Mouse (Mus musculus) frontal cortex, postnatal 10 days (tissue): ENCODE measurements around the gene Zfp42.
"Not testable (repeated sequence)": the region's sequence is repeated elsewhere in the genome, so short reads cannot be mapped to it uniquely, and the experiment has no call there.

Experiments used
- DNase-seq, 2 experiments: peaks; one replicate each; pipeline ENCODE4 v3.0.0; 2022; ENCODE audit warnings: low spot score in 2 of 2, mixed read lengths in 1 of 2

The Zfp42 gene

DNA sequence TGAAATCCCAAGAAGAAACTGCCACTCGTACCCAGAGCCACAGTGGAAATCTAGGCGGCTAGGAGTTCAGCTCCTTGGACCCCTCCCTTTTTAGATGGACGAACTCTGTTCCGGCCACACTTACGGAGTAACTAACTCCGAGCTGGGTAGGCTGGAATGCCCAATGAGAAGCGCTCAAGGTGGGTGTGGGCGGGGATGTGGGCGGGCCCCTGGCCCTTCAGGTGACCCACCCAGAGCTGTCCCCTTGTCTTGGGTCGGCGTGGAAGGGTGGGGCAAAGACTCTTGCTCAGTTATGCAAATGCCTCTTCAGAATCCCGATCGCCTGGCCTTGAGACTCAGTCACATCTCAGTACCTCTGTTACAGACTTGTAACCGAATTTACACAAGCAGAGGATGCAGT lies at the start of gene Zfp42:
Zfp42 (minus strand) TSS at position 85 of the 400 bp plus-strand sequence.
- DNase-seq = no peak

DNA sequence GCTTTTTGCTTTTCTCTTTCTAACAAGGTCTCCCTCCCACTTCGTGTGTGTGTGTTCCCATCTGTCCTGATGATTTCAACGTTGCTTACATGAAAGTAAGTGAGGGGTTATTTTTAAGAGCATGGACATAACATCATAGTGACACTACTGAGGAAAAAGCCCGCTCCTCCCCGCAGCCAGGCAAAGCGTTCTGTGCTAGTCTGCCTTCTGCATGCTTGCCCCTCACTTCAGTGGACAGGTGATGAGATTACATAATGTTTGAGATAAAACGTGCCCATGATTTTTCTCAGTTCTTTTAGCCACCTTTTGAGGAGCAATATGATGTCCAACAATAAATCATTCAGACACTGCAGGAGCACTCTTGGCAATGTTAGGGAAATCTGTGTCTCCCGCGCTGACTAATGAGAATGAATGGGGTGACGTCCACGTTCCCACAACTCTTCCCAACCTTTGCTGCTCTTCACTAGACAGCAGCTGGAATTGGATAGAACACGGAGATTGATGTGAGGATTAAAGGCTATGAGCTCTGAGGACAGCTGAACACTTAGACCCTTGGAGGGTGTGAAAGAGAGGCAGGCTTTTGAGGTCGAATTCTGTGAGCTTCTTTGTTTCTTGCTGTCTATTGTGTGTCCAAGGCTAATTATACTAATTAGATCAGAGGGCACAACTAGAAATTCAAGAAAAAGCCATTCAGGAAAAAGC lies 49.4 kb upstream of the Zfp42 start:
- DNase-seq = no peak

DNA sequence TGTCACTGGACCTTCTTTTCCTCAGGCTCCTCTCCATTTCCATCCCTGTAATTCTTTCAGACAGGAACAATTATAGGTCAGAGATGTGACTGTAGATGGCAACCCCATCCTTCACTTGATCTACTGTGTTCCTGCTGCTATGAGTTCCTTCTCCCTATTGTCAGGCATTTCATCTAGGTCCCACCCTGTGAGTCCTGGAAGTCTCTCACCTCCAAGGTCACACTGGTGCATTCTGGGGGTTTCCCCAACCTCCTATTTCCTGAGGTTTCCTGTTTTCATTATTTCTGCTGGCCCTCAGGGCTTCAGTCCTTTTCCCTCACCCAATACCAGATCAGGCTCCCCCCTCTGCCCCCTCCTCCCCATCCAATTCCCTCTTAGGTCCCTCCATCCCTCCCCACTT lies 45.5 kb upstream of the Zfp42 start:
- not testable (repeated sequence) for DNase-seq

DNA sequence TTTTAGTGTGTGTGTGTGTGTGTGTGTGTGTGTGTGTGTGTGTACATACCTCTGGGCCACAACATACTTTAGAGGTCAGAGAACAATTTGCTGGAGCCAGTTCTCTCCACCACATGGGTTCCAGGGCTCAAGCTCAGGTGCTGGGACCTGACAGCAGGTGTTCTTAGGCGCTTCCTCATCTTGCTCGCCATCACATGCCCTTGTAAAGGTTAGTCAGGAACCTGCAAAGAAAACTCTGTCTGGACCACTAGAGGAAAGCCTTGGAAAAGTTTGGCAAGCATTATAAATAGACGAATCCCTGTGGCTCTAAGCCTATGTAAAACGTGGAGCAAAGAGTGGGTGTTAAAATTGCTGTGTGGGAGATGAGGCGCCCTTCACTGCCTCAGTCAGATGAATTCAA lies 31.8 kb upstream of the Zfp42 start:
- DNase-seq = no peak

DNA sequence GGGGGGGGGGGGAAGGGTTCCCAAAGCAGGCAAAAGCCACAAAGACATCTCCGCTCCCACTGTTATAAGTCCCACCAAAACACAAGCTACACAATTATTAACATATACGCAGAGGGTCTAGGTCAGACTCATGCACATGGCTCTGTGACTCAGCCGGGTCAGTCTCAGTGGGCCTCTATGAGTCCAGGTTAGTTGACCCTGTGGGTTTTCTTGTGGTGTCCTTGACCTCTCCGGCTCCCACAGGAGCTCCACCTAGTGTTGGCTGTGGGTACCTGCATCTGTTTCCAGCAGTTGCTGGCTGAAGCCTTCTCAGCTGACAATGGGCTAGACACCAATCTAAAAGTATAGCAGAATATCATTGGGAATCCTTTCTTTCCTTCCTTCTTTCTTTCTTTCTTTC lies 26.7 kb upstream of the Zfp42 start:
- no peak for DNase-seq

DNA sequence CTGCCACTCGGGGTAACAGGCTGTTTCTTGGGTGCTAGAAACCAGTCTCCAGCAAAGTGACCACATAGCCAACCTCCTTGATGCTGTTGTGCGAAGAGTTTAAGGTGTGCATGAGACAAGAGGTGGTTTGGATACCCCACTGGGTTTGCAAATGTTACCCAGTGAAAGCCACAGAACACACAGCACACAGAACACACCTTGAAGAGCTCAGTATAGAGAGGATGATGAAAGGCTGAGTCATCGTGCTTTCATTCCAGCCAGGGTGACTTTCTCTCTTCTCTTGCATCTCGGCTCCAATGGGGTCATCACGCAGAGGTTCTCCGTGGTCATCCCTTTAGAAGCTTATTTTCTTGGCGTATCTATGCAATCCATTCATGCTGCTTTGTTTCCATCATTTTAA lies 24.9 kb upstream of the Zfp42 start:
- no peak for DNase-seq

DNA sequence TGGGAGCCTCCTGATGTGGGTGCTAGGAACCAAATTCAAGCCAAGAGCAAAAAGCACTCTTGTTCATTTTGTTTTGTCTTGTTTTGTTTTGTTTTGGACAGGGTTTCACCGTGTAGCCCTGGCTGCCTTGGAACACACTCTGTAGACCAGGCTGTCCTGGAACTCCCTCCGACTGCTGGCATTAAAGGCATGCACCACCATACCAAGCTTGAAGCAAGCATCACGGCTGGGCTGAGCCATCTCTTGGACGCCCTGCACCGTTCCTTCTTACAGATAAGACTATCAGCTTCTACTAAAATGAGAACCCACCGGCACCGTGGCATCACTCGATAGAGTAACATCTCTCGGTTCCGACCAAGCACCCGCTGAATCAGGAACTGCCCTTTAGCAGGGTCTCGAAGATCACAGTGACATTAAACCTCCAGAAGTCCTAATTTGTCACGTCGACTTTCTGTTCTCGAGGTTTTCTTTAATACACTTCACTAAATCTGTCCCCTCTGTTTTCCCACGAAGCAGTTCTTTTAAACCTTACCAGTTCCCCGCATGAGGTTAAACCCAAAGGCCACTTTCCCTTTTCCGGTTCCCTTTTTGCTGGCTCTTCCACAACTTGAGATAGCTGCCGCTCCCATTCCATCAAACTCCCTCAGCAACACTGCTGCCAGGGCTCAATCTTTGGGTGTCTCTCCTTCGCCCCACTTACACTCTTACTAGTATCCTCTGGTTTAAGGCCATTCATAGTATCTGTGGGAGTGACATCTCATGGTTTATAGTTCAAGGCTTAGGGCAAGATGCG lies 23.3 kb upstream of the Zfp42 start:
- no peak for DNase-seq

DNA sequence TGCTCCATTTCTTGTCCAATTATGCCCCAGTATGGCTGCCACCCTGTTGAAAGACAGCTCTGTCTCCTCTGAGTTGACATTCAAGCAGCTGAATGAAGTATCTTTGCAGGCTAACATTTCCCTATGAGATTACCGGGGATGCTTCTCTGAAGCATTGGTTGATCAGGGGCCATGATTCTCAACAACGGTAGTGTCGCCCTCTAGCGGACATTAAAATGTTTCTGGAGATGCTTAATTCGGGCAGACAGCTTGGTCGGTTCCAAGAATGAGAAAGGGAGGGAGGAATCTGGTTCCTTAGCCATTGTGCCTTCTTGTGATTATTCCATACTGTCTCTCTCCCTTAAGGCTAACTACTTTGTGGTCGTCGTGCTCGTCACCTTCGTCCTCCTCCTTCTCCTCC lies 21.9 kb upstream of the Zfp42 start:
- DNase-seq = no peak

DNA sequence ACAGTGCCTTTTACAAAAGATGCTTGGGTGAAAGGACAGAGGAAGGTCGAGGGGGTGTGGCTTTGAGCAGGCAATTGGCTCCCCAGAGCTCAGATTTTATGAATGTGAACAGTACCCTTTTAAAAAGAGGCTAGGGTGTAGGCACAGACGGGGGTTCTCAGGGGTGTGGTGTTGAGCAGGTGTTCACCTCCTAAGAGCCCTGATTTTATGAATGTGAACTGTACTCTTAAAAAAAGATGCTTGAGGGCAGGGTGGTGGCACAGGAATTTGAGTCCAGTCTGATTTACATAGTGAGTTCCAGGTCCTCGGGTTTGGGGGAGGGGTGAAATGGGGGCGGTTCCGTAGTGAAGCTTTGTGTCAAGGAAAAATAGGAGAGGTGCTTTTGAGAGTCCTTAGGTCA lies 14.0 kb upstream of the Zfp42 start:
- DNase-seq = no peak

DNA sequence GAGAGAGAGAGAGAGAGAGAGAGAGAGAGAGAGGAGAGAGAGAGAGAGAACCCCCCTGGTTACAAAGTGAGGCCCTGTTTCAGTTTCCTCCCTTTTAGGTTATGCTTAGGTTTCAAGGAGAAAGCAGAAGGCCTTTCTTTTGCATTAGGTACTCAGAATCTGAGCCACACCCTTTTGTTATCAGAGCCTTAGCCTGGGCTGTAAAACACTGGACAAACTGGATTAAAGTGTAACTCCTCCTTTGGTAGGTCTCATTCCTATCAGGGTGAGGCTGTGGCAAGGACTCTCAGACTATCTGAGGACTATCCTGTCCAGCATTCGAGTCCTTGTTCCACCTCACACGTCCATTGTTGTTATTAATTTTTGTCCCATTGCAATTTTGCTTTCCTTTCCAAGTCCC lies 1.4 kb upstream of the Zfp42 start:
- no peak for DNase-seq

DNA sequence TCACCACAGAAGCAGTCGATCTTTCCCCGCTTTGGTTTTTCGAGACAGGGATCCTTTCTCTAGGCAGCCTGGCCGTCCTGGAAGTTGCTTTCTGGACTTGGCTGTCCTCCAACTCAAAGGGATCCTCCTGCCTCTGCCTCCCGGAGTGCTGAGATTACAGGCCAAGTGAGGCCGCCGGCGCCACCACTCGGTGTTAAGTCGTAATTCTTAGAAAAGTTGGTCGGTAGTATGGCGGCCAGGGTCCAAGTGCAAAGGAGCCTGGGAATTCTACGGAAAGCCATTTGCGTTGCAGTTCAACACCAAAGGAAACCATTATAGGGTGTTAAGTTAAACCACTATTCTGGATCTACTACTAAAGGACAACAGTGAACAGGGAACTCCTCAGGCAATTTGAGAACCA lies 1.1 kb downstream of the Zfp42 start:
- no peak for DNase-seq

DNA sequence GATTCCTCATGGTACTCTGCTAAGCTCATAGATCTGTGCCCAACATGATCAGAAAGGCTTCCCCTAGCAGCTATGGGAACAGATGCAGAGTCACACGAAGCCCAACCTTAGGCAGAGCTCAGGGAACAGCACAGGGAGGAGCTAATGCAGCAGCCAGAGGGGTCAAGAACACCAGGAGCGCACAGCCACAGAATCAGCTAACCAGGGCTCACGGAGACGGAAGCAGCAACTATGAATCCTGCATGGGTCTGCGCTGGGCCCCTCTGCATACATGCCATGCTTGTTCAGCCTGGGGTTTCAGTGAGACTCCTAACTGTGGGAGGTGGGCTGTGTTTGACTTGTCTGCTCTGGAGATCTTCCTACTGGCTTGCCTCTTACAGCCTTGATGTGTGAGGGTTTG lies 7.0 kb downstream of the Zfp42 start:
- no peak for DNase-seq

DNA sequence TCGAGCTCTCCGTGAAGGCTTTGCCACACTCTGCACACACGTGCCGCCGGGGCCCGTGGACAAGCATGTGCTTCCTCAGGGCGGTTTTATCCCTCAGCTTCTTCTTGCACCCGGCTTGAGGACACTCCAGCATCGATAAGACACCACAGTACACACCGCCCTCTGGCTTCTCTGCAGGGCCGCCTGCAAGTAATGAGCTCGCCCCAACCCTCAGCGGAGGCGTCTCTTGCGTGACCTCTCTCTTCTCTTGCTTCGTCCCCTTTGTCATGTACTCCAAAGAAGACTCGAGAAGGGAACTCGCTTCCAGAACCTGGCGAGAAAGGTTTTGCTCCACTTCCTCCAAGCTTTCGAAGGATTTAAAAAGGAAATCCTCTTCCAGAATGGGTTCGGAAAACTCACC lies 11.0 kb downstream of the Zfp42 start:
- DNase-seq = no peak

DNA sequence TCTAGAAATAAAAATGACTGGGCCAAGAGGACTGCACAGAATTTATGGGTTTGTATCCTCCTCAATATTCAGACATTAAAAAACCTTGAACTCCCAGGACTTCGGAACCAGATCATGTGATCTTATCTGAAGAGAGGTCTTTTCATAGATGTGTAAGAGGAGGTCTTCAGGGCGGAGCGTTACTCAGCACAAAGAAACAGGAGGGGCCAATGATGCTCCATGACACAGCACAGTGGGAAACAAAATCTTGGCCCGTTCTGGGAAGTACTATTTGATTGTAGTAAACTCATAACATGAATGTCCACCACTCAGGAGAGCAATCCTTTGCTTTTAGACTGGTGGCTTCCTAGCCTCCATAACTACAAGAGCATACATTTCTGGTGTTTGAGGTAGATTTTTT lies 12.6 kb downstream of the Zfp42 start:
- no peak for DNase-seq

DNA sequence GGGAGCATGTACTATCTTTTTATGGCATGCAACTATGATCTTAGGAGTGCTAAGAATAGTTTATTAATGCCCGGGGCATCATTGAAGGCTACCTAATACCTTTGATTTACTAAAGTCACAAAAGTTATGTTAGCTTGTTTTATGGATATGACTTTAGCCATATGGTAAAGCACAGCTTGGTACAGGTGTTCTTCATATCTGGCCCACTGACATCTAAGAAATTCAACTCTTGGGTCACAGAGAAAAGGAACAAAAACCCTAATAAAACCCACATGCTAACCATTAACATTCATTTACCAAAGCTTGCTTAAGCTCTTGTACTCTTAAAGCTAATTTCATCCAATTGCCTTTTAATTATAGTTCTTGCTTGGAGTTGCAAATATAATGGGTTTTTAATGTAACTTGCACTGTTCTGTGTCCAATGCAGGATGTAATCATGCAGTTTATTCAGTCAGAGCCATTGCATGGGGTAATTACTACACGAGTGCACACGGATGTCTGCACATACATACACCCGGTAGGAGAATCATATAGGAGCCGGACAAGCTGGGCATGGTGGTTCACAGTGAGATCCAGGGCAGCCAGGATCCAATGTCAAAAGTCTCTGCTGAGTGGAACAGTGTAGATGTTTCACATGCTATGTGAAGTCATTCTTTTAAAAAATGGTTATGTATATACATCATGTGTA lies 16.2 kb downstream of the Zfp42 start:
- DNase-seq = no peak

DNA sequence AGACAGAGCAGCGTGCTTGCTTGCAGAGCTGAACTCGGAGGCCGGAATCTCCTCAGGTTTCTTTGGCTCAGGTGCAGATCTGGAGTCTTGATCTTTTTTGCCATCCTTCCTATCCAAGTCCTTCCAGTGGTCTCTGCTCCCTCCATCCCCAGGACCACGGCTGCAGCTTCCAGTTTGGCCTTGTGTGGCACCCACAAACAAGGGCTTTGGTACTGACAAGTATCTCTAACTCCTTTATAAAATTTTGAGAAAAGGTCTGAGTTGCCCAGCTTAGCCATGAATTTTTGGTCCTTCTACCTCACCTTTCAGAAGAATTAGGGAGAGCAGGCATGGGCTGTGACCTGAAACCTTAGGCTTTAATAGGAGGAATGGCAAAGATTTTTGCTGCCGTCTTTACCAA lies 17.0 kb downstream of the Zfp42 start:
- no peak for DNase-seq

DNA sequence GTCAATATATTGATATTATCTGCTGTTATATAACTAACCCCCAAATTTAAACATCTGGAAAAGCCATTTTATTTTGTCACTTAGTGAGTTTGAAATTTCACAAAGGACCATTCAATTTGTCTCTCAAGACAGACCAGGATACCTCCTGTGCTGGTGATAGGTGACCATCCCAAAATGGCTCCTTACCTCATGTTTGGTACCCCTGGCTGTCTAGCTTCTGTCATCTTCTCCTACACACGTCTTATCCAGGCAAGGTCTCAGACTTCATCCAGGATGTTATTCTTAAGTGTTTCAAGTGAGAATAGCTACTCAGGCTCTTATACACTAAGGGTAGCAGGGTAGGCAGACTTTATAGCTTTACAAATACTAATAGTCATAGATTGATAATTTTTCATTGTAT lies 17.9 kb downstream of the Zfp42 start:
- no peak for DNase-seq

DNA sequence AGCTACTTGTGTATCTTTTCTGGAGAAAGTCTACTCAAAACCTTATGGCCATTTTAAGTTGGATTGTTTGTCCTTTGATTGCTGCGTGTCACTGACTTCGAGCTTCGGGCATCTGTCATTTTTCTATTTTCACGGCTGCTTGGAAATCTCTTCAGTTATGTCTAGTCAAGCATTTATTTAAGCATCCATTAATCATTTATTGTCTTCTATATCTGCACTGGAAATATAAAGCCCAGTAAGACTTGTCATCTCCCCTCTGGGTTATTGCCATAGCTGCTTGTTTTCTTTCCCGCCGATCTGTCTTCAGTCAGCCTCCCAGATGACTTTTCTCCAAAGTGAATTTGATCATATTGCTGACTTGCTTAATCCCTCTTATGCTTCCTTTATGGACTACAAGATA lies 19.3 kb downstream of the Zfp42 start:
- no peak for DNase-seq

DNA sequence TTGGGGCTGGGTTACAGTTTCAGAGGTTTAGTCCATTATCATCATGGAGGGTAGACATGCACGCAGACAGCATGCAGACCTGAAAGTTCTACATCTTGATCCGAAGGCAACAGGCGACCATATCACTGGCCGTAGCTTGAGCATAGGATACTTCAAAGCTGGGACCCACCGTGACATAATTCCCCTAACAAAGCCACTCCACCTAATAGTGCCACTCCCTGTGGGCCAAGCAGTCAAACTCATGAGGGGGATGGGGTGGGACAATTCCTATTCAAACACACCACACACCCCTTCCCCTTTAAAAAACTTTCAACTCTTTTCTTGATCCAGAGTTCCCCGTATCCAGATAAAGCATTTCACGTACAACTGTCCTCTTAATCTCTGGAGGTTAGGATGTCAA lies 23.5 kb downstream of the Zfp42 start:
- DNase-seq = no peak

DNA sequence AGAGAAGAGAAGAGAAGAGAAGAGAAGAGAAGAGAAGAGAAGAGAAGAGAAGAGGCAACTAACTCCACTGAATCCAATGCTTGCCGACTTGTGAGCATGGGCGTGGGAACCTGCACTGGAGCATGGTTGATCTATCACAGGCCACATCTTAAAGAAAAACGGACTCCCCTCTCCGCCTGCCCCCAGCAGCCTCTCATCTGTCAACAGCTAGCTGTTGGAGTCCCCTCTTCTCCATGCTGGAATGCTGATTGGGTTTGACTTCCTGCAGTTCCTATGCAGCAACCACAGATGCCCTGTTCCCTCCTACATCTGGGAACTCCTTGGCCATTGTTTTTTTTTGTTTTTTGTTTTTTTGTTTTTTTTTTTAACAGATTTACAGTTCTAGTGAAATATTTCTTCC lies 28.4 kb downstream of the Zfp42 start:
- DNase-seq = no peak

DNA sequence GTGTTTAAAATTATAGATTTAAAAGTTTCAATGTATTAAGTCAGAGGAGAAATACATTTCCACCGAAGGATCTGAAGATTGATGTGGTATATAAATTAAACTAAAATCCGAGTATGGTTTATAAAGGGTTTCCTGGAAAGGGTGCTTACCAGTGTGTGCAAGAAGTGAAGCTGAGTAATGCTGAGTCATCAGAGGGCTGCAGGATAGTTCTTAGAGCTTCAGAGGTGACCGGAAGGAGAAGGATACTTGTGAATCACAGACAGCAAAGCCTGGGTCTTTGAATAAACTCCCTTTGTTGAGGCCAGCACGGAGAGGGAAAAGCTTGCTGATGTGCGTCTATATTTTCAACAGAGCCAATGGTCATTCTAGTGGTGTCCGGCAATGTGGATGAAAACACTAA lies 45.8 kb downstream of the Zfp42 start:
- DNase-seq = no peak

DNA sequence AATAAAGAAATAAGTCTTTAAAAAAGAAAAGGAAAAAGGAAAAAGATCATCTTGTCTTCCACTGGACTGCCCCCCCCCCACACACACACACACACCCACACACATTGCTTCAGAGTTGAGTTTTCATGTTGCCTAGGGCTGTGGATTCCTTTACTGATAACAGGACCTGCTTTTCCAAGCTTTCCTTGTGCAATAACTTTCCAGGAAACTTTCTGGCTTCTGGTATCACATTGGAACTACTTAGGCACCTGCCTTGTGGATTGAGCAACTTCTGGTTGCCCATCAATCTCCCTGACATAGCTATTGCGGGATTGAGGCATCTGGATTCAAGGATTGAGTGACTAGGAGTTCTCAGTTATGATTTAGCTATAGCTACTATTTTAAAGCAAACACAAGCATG lies 48.9 kb downstream of the Zfp42 start:
- no peak for DNase-seq

DNA sequence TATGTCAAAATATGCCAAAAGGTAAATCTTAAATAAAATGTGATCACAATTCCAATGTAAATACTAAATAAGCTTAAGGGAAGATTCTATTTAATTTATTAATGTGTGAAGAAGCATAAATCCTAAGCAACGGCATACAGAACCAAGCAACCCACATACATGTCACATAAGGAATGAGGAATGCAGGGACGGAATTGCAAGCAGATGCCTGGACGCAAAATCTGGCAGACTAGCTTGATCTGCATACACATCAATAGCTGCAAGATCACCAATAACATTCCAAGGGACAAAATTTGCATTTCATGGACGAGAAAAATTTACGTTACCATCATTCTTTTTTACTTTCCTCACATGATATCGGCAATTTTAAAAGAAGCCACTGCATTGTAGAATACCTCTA lies 51.1 kb downstream of the Zfp42 start:
- no peak for DNase-seq
